Mouse (Mus musculus): ENCODE measurements around the gene Sestd1. TPM values are rescaled to one million over a fixed set of nuclear protein-coding genes. Genes with fewer than 3 reads are reported as not detected.

Sestd1 gene
- polyA plus RNA-seq, 1 experiment = 7.8 TPM

DNA sequence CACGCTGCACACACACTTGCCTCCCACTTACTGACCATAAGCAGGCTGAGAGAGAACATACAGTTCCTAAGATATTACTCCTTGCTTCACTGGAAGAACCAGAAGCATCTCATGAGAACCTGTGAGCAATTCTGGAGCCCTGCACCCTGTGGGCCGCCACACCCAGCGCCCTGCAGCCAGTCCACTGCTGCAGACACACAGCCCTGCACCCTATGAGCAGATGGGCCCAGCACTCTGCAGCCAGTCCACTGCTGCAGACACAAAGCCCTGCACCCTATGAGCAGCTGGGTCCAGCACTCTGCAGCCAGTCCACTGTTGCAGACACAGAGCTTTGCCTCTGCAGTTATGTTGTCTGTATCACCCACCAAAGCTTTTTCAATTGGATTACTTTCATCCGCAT lies 80.0 kb downstream of the Sestd1 start:
- Histone ChIP-seq H3K36me3 (ENCODE audit: control insufficient read depth, insufficient read depth, low read length) (peaks cover 4% of the 10 kb centered on the region), H3K4me3 (ENCODE audit: low read depth, low read length) (no peak overlapping the region), H3K4me1 (ENCODE audit: control insufficient read depth, insufficient read depth, insufficient read length, low read length) (peaks cover 3% of the 10 kb centered on the region; the same call in 1 of the 2 replicates), H3K27ac (ENCODE audit: insufficient read depth, low read depth, low read length) (no peak overlapping the region), H3K27me3 (ENCODE audit: control insufficient read depth, insufficient read depth, low read length) (no peaks in the 10 kb centered on the region)
- 97% methylated on average over 4 of the region's 4 CpGs for WGBS
- TF ChIP-seq CTCF (IDR thresholded peaks at IDR 0.05; ENCODE audit: extremely low read depth, insufficient read length, insufficient replicate concordance, low read depth, low read length) (no peak), POLR2A (IDR thresholded peaks at IDR 0.05; ENCODE audit: low read depth, low read length) (no peak)

GRCm38 (mm10) chr2:77198246-77198645 lies 82.1 kb downstream of the Sestd1 start:
- no peak for TF ChIP-seq CTCF (IDR thresholded peaks at IDR 0.05; ENCODE audit: extremely low read depth, insufficient read length, insufficient replicate concordance, low read depth, low read length)
- TF ChIP-seq POLR2A (IDR thresholded peaks at IDR 0.05; ENCODE audit: low read depth, low read length) = no peak
- H3K4me3 ChIP-seq (ENCODE audit: low read depth, low read length) = no peak overlapping the region
- H3K27me3 ChIP-seq (ENCODE audit: control insufficient read depth, insufficient read depth, low read length) = no peaks in the 10 kb centered on the region
- WGBS = 60% methylated on average over 5 of the region's 5 CpGs
- H3K27ac ChIP-seq (ENCODE audit: insufficient read depth, low read depth, low read length) = no peak overlapping the region
- peaks cover 8% of the 10 kb centered on the region; the same call in 1 of the 2 replicates for H3K36me3 ChIP-seq (ENCODE audit: control insufficient read depth, insufficient read depth, low read length)
- H3K4me1 ChIP-seq (ENCODE audit: control insufficient read depth, insufficient read depth, insufficient read length, low read length) = peaks cover 3% of the 10 kb centered on the region; the same call in 1 of the 2 replicates

- no peak for TF ChIP-seq POLR2A (IDR thresholded peaks at IDR 0.05; ENCODE audit: low read depth, low read length)
- no peak for TF ChIP-seq CTCF (IDR thresholded peaks at IDR 0.05; ENCODE audit: extremely low read depth, insufficient read length, insufficient replicate concordance, low read depth, low read length)
- H3K4me3 ChIP-seq (ENCODE audit: low read depth, low read length) = no peak overlapping the region
- H3K36me3 ChIP-seq (ENCODE audit: control insufficient read depth, insufficient read depth, low read length) = peaks cover 9% of the 10 kb centered on the region
- H3K27ac ChIP-seq (ENCODE audit: insufficient read depth, low read depth, low read length) = no peak overlapping the region
- H3K4me1 ChIP-seq (ENCODE audit: control insufficient read depth, insufficient read depth, insufficient read length, low read length) = peaks cover 3% of the 10 kb centered on the region; the same call in 1 of the 2 replicates
- WGBS = 80% methylated on average over 4 of the region's 4 CpGs
- no peaks in the 10 kb centered on the region for H3K27me3 ChIP-seq (ENCODE audit: control insufficient read depth, insufficient read depth, low read length)
Measured at GRCm38 (mm10) chr2:77196819-77197218, 83.6 kb downstream of the Sestd1 start.

GRCm38 (mm10) chr2:77195056-77195455 lies 85.3 kb downstream of the Sestd1 start:
- no peak overlapping the region for H3K27ac ChIP-seq (ENCODE audit: insufficient read depth, low read depth, low read length)
- H3K4me3 ChIP-seq (ENCODE audit: low read depth, low read length) = no peak overlapping the region
- WGBS = 87% methylated on average over 5 of the region's 5 CpGs
- no peaks in the 10 kb centered on the region for H3K4me1 ChIP-seq (ENCODE audit: control insufficient read depth, insufficient read depth, insufficient read length, low read length)
- H3K36me3 ChIP-seq (ENCODE audit: control insufficient read depth, insufficient read depth, low read length) = peaks cover 20% of the 10 kb centered on the region
- no peaks in the 10 kb centered on the region for H3K27me3 ChIP-seq (ENCODE audit: control insufficient read depth, insufficient read depth, low read length)
- TF ChIP-seq CTCF (IDR thresholded peaks at IDR 0.05; ENCODE audit: extremely low read depth, insufficient read length, insufficient replicate concordance, low read depth, low read length) (no peak), POLR2A (IDR thresholded peaks at IDR 0.05; ENCODE audit: low read depth, low read length) (no peak)

GRCm38 (mm10) chr2:77191811-77192210 lies 88.6 kb downstream of the Sestd1 start:
- peaks cover 38% of the 10 kb centered on the region for H3K36me3 ChIP-seq (ENCODE audit: control insufficient read depth, insufficient read depth, low read length)
- H3K4me3 ChIP-seq (ENCODE audit: low read depth, low read length) = no peak overlapping the region
- no peaks in the 10 kb centered on the region for H3K27me3 ChIP-seq (ENCODE audit: control insufficient read depth, insufficient read depth, low read length)
- no peak for TF ChIP-seq POLR2A (IDR thresholded peaks at IDR 0.05; ENCODE audit: low read depth, low read length)
- no peak for TF ChIP-seq CTCF (IDR thresholded peaks at IDR 0.05; ENCODE audit: extremely low read depth, insufficient read length, insufficient replicate concordance, low read depth, low read length)
- WGBS = 94% methylated on average over 3 of the region's 3 CpGs
- no peak overlapping the region for H3K27ac ChIP-seq (ENCODE audit: insufficient read depth, low read depth, low read length)
- no peaks in the 10 kb centered on the region for H3K4me1 ChIP-seq (ENCODE audit: control insufficient read depth, insufficient read depth, insufficient read length, low read length)

DNA sequence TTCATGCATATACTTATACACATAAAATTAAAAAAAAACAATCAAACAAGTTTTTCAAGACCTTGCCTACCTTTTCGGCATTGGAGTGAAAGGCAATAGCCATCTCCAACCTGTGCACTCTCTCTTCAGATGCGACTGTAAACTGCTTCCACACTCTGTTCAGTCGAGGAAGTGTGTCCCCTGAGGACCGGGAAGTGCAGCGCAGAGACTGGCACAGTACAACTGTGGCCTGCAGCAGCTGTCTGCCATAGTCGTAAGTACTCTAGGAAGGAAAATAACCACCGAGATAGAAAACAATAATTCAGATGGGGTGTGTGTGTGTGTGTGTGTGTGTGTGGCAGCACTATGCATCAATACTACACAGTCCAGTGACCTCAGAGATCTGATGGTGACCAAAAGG lies 89.5 kb downstream of the Sestd1 start:
- 91% methylated on average over 7 of the region's 7 CpGs for WGBS
- no peaks in the 10 kb centered on the region for H3K27me3 ChIP-seq (ENCODE audit: control insufficient read depth, insufficient read depth, low read length)
- H3K4me3 ChIP-seq (ENCODE audit: low read depth, low read length) = no peak overlapping the region
- H3K36me3 ChIP-seq (ENCODE audit: control insufficient read depth, insufficient read depth, low read length) = peaks cover 40% of the 10 kb centered on the region
- no peaks in the 10 kb centered on the region for H3K4me1 ChIP-seq (ENCODE audit: control insufficient read depth, insufficient read depth, insufficient read length, low read length)
- no peak for TF ChIP-seq POLR2A (IDR thresholded peaks at IDR 0.05; ENCODE audit: low read depth, low read length)
- TF ChIP-seq CTCF (IDR thresholded peaks at IDR 0.05; ENCODE audit: extremely low read depth, insufficient read length, insufficient replicate concordance, low read depth, low read length) = no peak
- no peak overlapping the region for H3K27ac ChIP-seq (ENCODE audit: insufficient read depth, low read depth, low read length)

DNA sequence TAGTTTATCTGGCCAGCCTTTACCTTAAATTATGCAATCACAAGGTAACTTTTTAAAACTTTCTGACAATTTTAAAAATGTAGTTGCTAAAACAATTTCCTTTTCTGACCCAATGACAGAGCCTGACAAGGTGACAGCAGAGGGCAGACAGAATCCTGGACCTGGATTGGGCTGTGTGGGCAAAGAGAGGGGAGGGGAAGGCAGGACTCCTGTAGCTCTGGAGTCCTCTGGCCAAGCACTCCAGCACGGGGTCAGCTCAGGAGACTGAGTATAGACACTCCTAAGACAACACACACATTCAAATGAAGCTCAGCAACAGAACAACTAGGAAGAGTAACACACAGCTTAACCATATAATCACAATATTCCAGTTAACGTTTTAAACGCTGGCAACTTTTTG lies 90.1 kb downstream of the Sestd1 start:
- peaks cover 40% of the 10 kb centered on the region for H3K36me3 ChIP-seq (ENCODE audit: control insufficient read depth, insufficient read depth, low read length)
- 90% methylated on average over 3 of the region's 3 CpGs for WGBS

More for the DNA sequence above, 90.1 kb downstream of the Sestd1 start:
- Histone ChIP-seq H3K4me3 (ENCODE audit: low read depth, low read length) (no peak overlapping the region), H3K27me3 (ENCODE audit: control insufficient read depth, insufficient read depth, low read length) (no peaks in the 10 kb centered on the region), H3K4me1 (ENCODE audit: control insufficient read depth, insufficient read depth, insufficient read length, low read length) (no peaks in the 10 kb centered on the region), H3K27ac (ENCODE audit: insufficient read depth, low read depth, low read length) (no peak overlapping the region)
- no peak for TF ChIP-seq CTCF (IDR thresholded peaks at IDR 0.05; ENCODE audit: extremely low read depth, insufficient read length, insufficient replicate concordance, low read depth, low read length)
- TF ChIP-seq POLR2A (IDR thresholded peaks at IDR 0.05; ENCODE audit: low read depth, low read length) = no peak
